Mouse (Mus musculus): Measurements from ENCODE around the gene Gm16223. TPM values are rescaled to one million over a fixed set of nuclear protein-coding genes. Genes with fewer than 3 reads are reported as not detected.

Gene Gm16223
- total RNA-seq (2014; rRNA removed; ENCODE audit: low replicate concordance) (not detected in 2 replicates), polyA plus RNA-seq (2015; fragmentation: Nextera tagmentation; extraction: Ambion mirVana) (not detected in 2 replicates)

GRCm38 (mm10) chr5:42067476-42068187 is at the start of gene Gm16223:
Gene Gm16223 (plus strand): TSS chr5:42067960.
- ATAC-seq (ENCODE audit: insufficient read depth, low read depth) = no peak
- Histone ChIP-seq H3K9ac (replicated peaks; ENCODE audit: low read depth, low read length) (no peak within 1 kb of the TSS), H3K36me3 (replicated peaks; ENCODE audit: control insufficient read depth, insufficient read depth, low read length) (no peaks in the 10 kb centered on the region), H3K9me3 (replicated peaks; ENCODE audit: control insufficient read depth, low read length) (no peaks in the 10 kb centered on the region), H3K4me3 (ENCODE audit: low read depth, low read length) (no peak within 1 kb of the TSS), H3K27ac (ENCODE audit: low read depth) (no peak within 1 kb of the TSS), H3K4me2 (ENCODE audit: low read depth, low read length) (no peak within 1 kb of the TSS), H3K27me3 (ENCODE audit: control insufficient read depth, insufficient read depth, low read length) (no peaks in the 10 kb centered on the region), H3K4me1 (ENCODE audit: control insufficient read depth, insufficient read depth) (no peaks in the 10 kb centered on the region)
- no peak for DNase-seq (ENCODE audit: low spot score)
- 72% methylated on average over 10 of the region's 10 CpGs for WGBS
- TF ChIP-seq CTCF (IDR thresholded peaks at IDR 0.05; ENCODE audit: low read depth) = no peak
- TF ChIP-seq EP300 (IDR thresholded peaks at IDR 0.05; ENCODE audit: low read depth) = no peak

GRCm38 (mm10) chr5:42022029-42022428 is 45.7 kb upstream of the Gm16223 start:
- no peaks in the 10 kb centered on the region for H3K4me1 ChIP-seq (ENCODE audit: control insufficient read depth, insufficient read depth)
- no peak for ATAC-seq (ENCODE audit: insufficient read depth, low read depth)
- 56% methylated on average over 3 of the region's 3 CpGs for WGBS

GRCm38 (mm10) chr5:42023521-42023920 is 44.2 kb upstream of the Gm16223 start:
- Histone ChIP-seq H3K9ac (replicated peaks; ENCODE audit: low read depth, low read length) (no peak overlapping the region), H3K4me3 (ENCODE audit: low read depth, low read length) (no peak overlapping the region), H3K4me1 (ENCODE audit: control insufficient read depth, insufficient read depth) (no peaks in the 10 kb centered on the region), H3K4me2 (ENCODE audit: low read depth, low read length) (no peak overlapping the region), H3K9me3 (replicated peaks; ENCODE audit: control insufficient read depth, low read length) (no peaks in the 10 kb centered on the region), H3K27me3 (ENCODE audit: control insufficient read depth, insufficient read depth, low read length) (no peaks in the 10 kb centered on the region), H3K27ac (ENCODE audit: low read depth) (no peak overlapping the region), H3K36me3 (replicated peaks; ENCODE audit: control insufficient read depth, insufficient read depth, low read length) (no peaks in the 10 kb centered on the region)
- TF ChIP-seq CTCF (IDR thresholded peaks at IDR 0.05; ENCODE audit: low read depth) (no peak), EP300 (IDR thresholded peaks at IDR 0.05; ENCODE audit: low read depth) (no peak)
- DNase-seq (ENCODE audit: low spot score) = no peak
- ATAC-seq (ENCODE audit: insufficient read depth, low read depth) = no peak
- 64% methylated on average over 1 of the region's 1 CpGs for WGBS

More at GRCm38 (mm10) chr5:42022029-42022428, 45.7 kb upstream of the Gm16223 start:
- TF ChIP-seq CTCF (IDR thresholded peaks at IDR 0.05; ENCODE audit: low read depth) = no peak
- TF ChIP-seq EP300 (IDR thresholded peaks at IDR 0.05; ENCODE audit: low read depth) = no peak
- no peak overlapping the region for H3K27ac ChIP-seq (ENCODE audit: low read depth)
- H3K27me3 ChIP-seq (ENCODE audit: control insufficient read depth, insufficient read depth, low read length) = no peaks in the 10 kb centered on the region
- H3K9me3 ChIP-seq (replicated peaks; ENCODE audit: control insufficient read depth, low read length) = no peaks in the 10 kb centered on the region
- no peaks in the 10 kb centered on the region for H3K36me3 ChIP-seq (replicated peaks; ENCODE audit: control insufficient read depth, insufficient read depth, low read length)
- no peak overlapping the region for H3K4me3 ChIP-seq (ENCODE audit: low read depth, low read length)
- no peak overlapping the region for H3K4me2 ChIP-seq (ENCODE audit: low read depth, low read length)
- no peak for DNase-seq (ENCODE audit: low spot score)
- H3K9ac ChIP-seq (replicated peaks; ENCODE audit: low read depth, low read length) = no peak overlapping the region

GRCm38 (mm10) chr5:42036388-42037082 is 31.2 kb upstream of the Gm16223 start:
- H3K4me3 ChIP-seq (ENCODE audit: low read depth, low read length) = no peak overlapping the region
- H3K9me3 ChIP-seq (replicated peaks; ENCODE audit: control insufficient read depth, low read length) = 0 out of 2 replicates have a peak, but pooled peaks cover 6% of the 10 kb centered on the region
- H3K4me1 ChIP-seq (ENCODE audit: control insufficient read depth, insufficient read depth) = no peaks in the 10 kb centered on the region
- H3K27ac ChIP-seq (ENCODE audit: low read depth) = no peak overlapping the region
- H3K4me2 ChIP-seq (ENCODE audit: low read depth, low read length) = no peak overlapping the region
- no peaks in the 10 kb centered on the region for H3K36me3 ChIP-seq (replicated peaks; ENCODE audit: control insufficient read depth, insufficient read depth, low read length)
- DNase-seq (ENCODE audit: low spot score) = no peak
- WGBS = 39% methylated on average over 15 of the region's 15 CpGs
- TF ChIP-seq EP300 (IDR thresholded peaks at IDR 0.05; ENCODE audit: low read depth) (no peak), CTCF (IDR thresholded peaks at IDR 0.05; ENCODE audit: low read depth) (no peak)
- H3K27me3 ChIP-seq (ENCODE audit: control insufficient read depth, insufficient read depth, low read length) = no peaks in the 10 kb centered on the region
- no peak overlapping the region for H3K9ac ChIP-seq (replicated peaks; ENCODE audit: low read depth, low read length)
- ATAC-seq (ENCODE audit: insufficient read depth, low read depth) = no peak

GRCm38 (mm10) chr5:42054636-42055035 is 13.1 kb upstream of the Gm16223 start:
- no peak for ATAC-seq (ENCODE audit: insufficient read depth, low read depth)

More at GRCm38 (mm10) chr5:42054636-42055035, 13.1 kb upstream of the Gm16223 start:
- 73% methylated on average over 4 of the region's 4 CpGs for WGBS
- no peak overlapping the region for H3K4me3 ChIP-seq (ENCODE audit: low read depth, low read length)
- H3K4me2 ChIP-seq (ENCODE audit: low read depth, low read length) = no peak overlapping the region
- no peaks in the 10 kb centered on the region for H3K4me1 ChIP-seq (ENCODE audit: control insufficient read depth, insufficient read depth)
- H3K27me3 ChIP-seq (ENCODE audit: control insufficient read depth, insufficient read depth, low read length) = no peaks in the 10 kb centered on the region
- TF ChIP-seq EP300 (IDR thresholded peaks at IDR 0.05; ENCODE audit: low read depth) (no peak), CTCF (IDR thresholded peaks at IDR 0.05; ENCODE audit: low read depth) (no peak)
- no peak overlapping the region for H3K27ac ChIP-seq (ENCODE audit: low read depth)
- DNase-seq (ENCODE audit: low spot score) = no peak
- no peak overlapping the region for H3K9ac ChIP-seq (replicated peaks; ENCODE audit: low read depth, low read length)
- H3K36me3 ChIP-seq (replicated peaks; ENCODE audit: control insufficient read depth, insufficient read depth, low read length) = no peaks in the 10 kb centered on the region
- H3K9me3 ChIP-seq (replicated peaks; ENCODE audit: control insufficient read depth, low read length) = no peaks in the 10 kb centered on the region

Data from heart, postnatal 0 days (tissue).